Mouse (Mus musculus) embryonic facial prominence, embryonic 14.5 days (tissue): ENCODE results near the gene Gm20479. TPM values are rescaled to one million over a fixed set of nuclear protein-coding genes. Genes with fewer than 3 reads are reported as not detected.

Experiments used
- ATAC-seq: fragments of 200-750 bp; cut with Nextera tagmentation; 2 replicates; pipeline ENCODE4 v1.8.0; 2017; ENCODE audit warnings: low read depth, moderate number of reproducible peaks, moderate TSS enrichment
- DNase-seq: peaks from one replicate; pipeline ENCODE4 v3.0.0-alpha.2; 2015; ENCODE audit warnings: low spot score
- H3K27ac ChIP-seq: fragments of 300-500 bp; sonication (generic); replicated peaks from 2 replicates; pipeline ENCODE4 v1.5.1; 2014; ENCODE audit warnings: low read depth, mild to moderate bottlenecking, low read length, moderate library complexity
- H3K27me3 ChIP-seq: fragments of 300-500 bp; sonication (generic); replicated peaks from 2 replicates; pipeline ENCODE4 v1.6.1; 2014; ENCODE audit warnings: low read length; ENCODE audit not compliant: control insufficient read depth, insufficient read depth
- H3K36me3 ChIP-seq: fragments of 300-500 bp; sonication (generic); 2 replicates; pipeline ENCODE4 v1.6.1; 2014; ENCODE audit warnings: low read length, mixed read lengths; ENCODE audit not compliant: control insufficient read depth, insufficient read depth
- H3K4me1 ChIP-seq: fragments of 300-500 bp; sonication (generic); 2 replicates; pipeline ENCODE4 v1.6.1; 2014; ENCODE audit warnings: antibody characterized with exemption, low read length; ENCODE audit not compliant: control insufficient read depth, insufficient read depth
- H3K4me2 ChIP-seq: fragments of 300-500 bp; sonication (generic); 2 replicates; pipeline ENCODE4 v1.6.1; 2014; ENCODE audit warnings: low read depth, mild to moderate bottlenecking, low read length, moderate library complexity, mixed read lengths
- H3K4me3 ChIP-seq: fragments of 300-500 bp; sonication (generic); 2 replicates; pipeline ENCODE4 v1.5.1; 2014; ENCODE audit warnings: low read depth, mild to moderate bottlenecking, low read length
- H3K9ac ChIP-seq: fragments of 300-500 bp; sonication (generic); 2 replicates; pipeline ENCODE4 v1.6.1; 2014; ENCODE audit warnings: low read depth, mild to moderate bottlenecking, low read length, moderate library complexity, mixed read lengths
- H3K9me3 ChIP-seq: fragments of 300-500 bp; sonication (generic); 2 replicates; pipeline ENCODE4 v1.6.1; 2016; ENCODE audit warnings: low read length; ENCODE audit not compliant: control insufficient read depth
- whole genome bisulfite sequencing: fragments of 180-500 bp; shearing (Covaris S2); extraction: QIAGEN DNeasy Blood & Tissue Kit; methylation state at CpG from one replicate; pipeline ENCODE4 v1.1.7; 2014; 5-methylcytosine and 5-hydroxymethylcytosine counted together
- polyA plus RNA-seq: library from polyadenylated mRNA; unstranded; fragments of >200 nt; fragmentation: Nextera tagmentation; extraction: Ambion mirVana; gene quantifications from 2 replicates; pipeline ENCODE4 v1.2.1, GENCODE M21; 2014

Gene Gm20479
- polyA plus RNA-seq, 1 experiment from 2014 or later = not detected

GRCm38 (mm10) chr7:27360749-27361148, 3.5 kb upstream of the Gm20479 start:
- no peaks in the 10 kb centered on the region for H3K9me3 ChIP-seq
- H3K36me3 ChIP-seq = no peaks in the 10 kb centered on the region
- H3K27ac ChIP-seq = no peak overlapping the region
- H3K4me3 ChIP-seq = no peak overlapping the region
- H3K4me2 ChIP-seq = peak overlapping the region; percentile 72
- H3K27me3 ChIP-seq = peaks cover 49% of the 10 kb centered on the region
- ATAC-seq (no peak), DNase-seq (no peak)
- WGBS = 50% methylated on average over 6 of the region's 6 CpGs
- peaks cover 9% of the 10 kb centered on the region for H3K4me1 ChIP-seq
- H3K9ac ChIP-seq = no peak overlapping the region

- no peak overlapping the region for H3K4me3 ChIP-seq
- peaks cover 40% of the 10 kb centered on the region for H3K27me3 ChIP-seq
- ATAC-seq (no peak), DNase-seq (no peak)
- no peak overlapping the region for H3K9ac ChIP-seq
- WGBS = 89% methylated on average over 9 of the region's 9 CpGs
- no peaks in the 10 kb centered on the region for H3K9me3 ChIP-seq
- peaks cover 13% of the 10 kb centered on the region for H3K4me1 ChIP-seq
- no peak overlapping the region for H3K27ac ChIP-seq
- no peaks in the 10 kb centered on the region for H3K36me3 ChIP-seq
- H3K4me2 ChIP-seq = no peak overlapping the region
Observed at GRCm38 (mm10) chr7:27359706-27360358, 2.6 kb upstream of the Gm20479 start.

DNA sequence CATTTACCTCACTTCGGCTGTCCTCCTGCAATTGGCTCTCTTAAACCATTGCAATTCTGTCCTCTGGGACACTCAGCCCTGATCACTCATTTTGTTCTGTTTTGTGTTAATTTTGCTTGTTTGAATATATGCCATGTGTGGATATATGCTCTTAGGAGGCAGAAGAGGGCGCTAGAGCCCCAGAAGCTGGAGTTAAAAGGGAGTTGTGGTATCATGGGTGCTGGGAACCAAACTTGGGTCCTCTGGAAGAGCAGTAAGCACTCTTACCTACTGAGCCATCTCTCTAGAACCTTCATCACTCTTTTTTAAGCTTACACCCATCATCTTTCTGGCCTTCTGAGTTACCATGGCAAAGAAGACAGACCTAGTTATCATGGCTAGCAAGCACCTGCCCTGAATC, 1.9 kb upstream of the Gm20479 start:
- ATAC-seq = no peak
- DNase-seq = no peak
- H3K9me3 ChIP-seq = no peaks in the 10 kb centered on the region
- WGBS = 61% methylated on average over 2 of the region's 2 CpGs
- H3K27ac ChIP-seq = no peak overlapping the region
- H3K4me1 ChIP-seq = peaks cover 15% of the 10 kb centered on the region
- no peak overlapping the region for H3K9ac ChIP-seq
- H3K36me3 ChIP-seq = no peaks in the 10 kb centered on the region
- peaks cover 33% of the 10 kb centered on the region for H3K27me3 ChIP-seq
- H3K4me3 ChIP-seq = no peak overlapping the region
- no peak overlapping the region for H3K4me2 ChIP-seq

GRCm38 (mm10) chr7:27357595-27357978, 368 bp upstream of the Gm20479 start:
- Histone ChIP-seq H3K9ac (no peak overlapping the region), H3K4me1 (peaks cover 15% of the 10 kb centered on the region), H3K4me3 (0 out of 2 replicates have a peak overlapping the region, but pooled peaks have one; percentile 56), H3K36me3 (peaks cover 6% of the 10 kb centered on the region; the same call in 1 of the 2 replicates), H3K27me3 (peaks cover 18% of the 10 kb centered on the region), H3K27ac (no peak overlapping the region), H3K4me2 (peak overlapping the region; percentile 84; the same call in 1 of the 2 replicates), H3K9me3 (no peaks in the 10 kb centered on the region)
- 25% methylated on average over 3 of the region's 3 CpGs for WGBS
- DNase-seq (no peak), ATAC-seq (no peak)

DNA sequence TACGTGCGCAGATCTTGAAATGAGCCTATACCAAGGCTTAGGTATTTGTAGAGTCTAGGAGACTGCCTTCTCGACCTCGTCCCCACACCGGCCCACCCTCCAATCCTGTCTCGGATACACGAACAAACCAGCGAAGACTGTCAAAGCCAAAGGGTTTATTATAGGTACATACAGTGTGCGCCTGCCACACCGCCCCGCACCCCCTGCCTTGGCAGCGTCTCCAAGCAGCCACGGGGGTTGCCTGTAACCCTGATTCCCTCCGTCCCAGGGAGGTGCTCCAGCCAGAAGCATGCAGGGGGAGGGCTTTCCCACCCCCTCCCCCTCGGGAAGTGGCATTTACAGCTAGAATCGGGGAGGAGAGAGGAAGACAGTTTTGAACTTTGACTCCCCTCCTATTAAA, 971 bp downstream of the Gm20479 start:
- peaks cover 15% of the 10 kb centered on the region for H3K4me1 ChIP-seq
- H3K4me3 ChIP-seq = peak overlapping the region; percentile 56
- H3K4me2 ChIP-seq = peak overlapping the region; percentile 84
- no peaks in the 10 kb centered on the region for H3K9me3 ChIP-seq
- ATAC-seq (peak; percentile 13), DNase-seq (no peak)
- 2% methylated on average over 16 of the region's 16 CpGs for WGBS
- H3K27ac ChIP-seq = 0 out of 2 replicates have a peak overlapping the region, but pooled peaks have one; percentile 25
- H3K27me3 ChIP-seq = peaks cover 14% of the 10 kb centered on the region; the same call in 1 of the 2 replicates
- H3K9ac ChIP-seq = 0 out of 2 replicates have a peak overlapping the region, but pooled peaks have one; percentile 9
- H3K36me3 ChIP-seq = peaks cover 19% of the 10 kb centered on the region; the same call in 1 of the 2 replicates

DNA sequence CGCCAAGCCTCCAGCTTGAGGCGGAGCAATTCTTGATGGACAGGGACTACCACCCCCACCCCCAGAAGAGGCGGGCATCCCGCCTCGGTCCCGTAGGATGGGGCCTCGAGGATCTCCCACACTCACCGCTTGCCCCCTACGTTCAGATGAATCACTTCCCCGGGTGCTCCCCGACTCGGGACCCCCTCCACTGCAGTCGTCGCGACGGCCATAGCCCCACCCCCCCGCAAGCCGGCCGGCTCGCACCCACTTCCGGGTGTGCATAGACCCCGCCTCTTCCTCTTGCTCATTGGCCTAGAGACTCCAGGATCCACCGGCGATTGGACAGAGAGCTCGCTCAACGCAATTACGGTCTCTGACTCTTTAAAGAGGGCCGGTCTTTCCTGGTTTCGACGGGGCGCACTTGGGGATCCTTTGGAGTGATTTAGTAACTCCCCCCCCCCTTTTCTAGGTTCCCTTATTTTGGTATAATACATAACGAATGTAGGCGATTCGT, 1.4 kb downstream of the Gm20479 start, which contains the start of gene Shkbp1:
Gene Shkbp1 (minus strand): TSS at position 275 of the 496 bp plus-strand sequence.
- ATAC-seq = peak; percentile 96
- H3K27ac ChIP-seq = peak within 1 kb of the TSS; percentile 40; the same call in 1 of the 2 replicates
- H3K9me3 ChIP-seq = no peaks in the 10 kb centered on the region

GRCm38 (mm10) chr7:27355261-27355660, 2.0 kb downstream of the Gm20479 start:
- H3K4me1 ChIP-seq = peaks cover 15% of the 10 kb centered on the region
- peaks cover 23% of the 10 kb centered on the region for H3K36me3 ChIP-seq
- no peaks in the 10 kb centered on the region for H3K9me3 ChIP-seq
- H3K9ac ChIP-seq = peak overlapping the region; percentile 72
- H3K27ac ChIP-seq = peak overlapping the region; percentile 33; the same call in 1 of the 2 replicates
- ATAC-seq (no peak), DNase-seq (no peak)
- 7% methylated on average over 14 of the region's 14 CpGs for WGBS
- peak overlapping the region; percentile 56 for H3K4me3 ChIP-seq
- peak overlapping the region; percentile 84 for H3K4me2 ChIP-seq
- H3K27me3 ChIP-seq = peaks cover 14% of the 10 kb centered on the region; the same call in 1 of the 2 replicates

More for the DNA sequence above, 1.4 kb downstream of the Gm20479 start, which contains the start of gene Shkbp1:
- peaks cover 15% of the 10 kb centered on the region for H3K4me1 ChIP-seq
- H3K36me3 ChIP-seq = peaks cover 19% of the 10 kb centered on the region; the same call in 1 of the 2 replicates
- peak within 1 kb of the TSS; percentile 72 for H3K9ac ChIP-seq
- peaks cover 14% of the 10 kb centered on the region; the same call in 1 of the 2 replicates for H3K27me3 ChIP-seq
- H3K4me3 ChIP-seq = peak within 1 kb of the TSS; percentile 56
- WGBS = 2% methylated on average over 31 of the region's 34 CpGs
- peak within 1 kb of the TSS; percentile 84 for H3K4me2 ChIP-seq
- DNase-seq = peak; percentile 97

DNA sequence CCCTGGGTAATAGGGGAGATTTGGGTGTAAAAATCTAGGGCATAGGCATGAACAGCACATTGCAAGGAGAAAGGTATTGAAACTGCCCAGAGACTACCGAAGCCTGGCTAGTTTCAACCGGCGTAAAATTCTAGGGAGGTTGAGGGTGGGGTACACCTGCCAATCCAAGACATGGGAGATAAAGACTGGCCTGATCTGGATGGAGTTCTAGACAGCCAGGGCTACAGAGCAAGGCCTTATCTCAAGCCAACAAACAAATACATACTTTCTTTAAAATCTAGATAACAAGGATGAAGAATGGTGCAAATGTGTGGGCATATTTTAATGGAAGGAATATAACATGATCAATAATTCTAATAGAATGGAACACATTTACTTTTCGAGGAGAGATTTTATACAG, 2.4 kb downstream of the Gm20479 start:
- Histone ChIP-seq H3K9me3 (no peaks in the 10 kb centered on the region), H3K9ac (peak overlapping the region; percentile 72; the same call in 1 of the 2 replicates), H3K36me3 (peaks cover 26% of the 10 kb centered on the region), H3K4me3 (peak overlapping the region; percentile 56), H3K4me2 (peak overlapping the region; percentile 84), H3K4me1 (peaks cover 15% of the 10 kb centered on the region), H3K27me3 (peaks cover 14% of the 10 kb centered on the region; the same call in 1 of the 2 replicates), H3K27ac (no peak overlapping the region)
- DNase-seq (no peak), ATAC-seq (no peak)
- WGBS = 46% methylated on average over 4 of the region's 4 CpGs
